Mouse (Mus musculus) heart, embryonic 16.5 days (tissue): ENCODE data around the gene Sipa1l2. TPM values are rescaled to one million over a fixed set of nuclear protein-coding genes. Genes with fewer than 3 reads are reported as not detected.

Experiments used
- ATAC-seq: fragments of 200-750 bp; cut with Nextera tagmentation; replicated peaks from 2 replicates; pipeline ENCODE4 v1.8.0; 2017; ENCODE audit warnings: moderate number of reproducible peaks; ENCODE audit not compliant: insufficient read depth, low FRiP score; ENCODE audit errors: extremely low read depth
- H3K27ac ChIP-seq: fragments of 300-500 bp; sonication (generic); 2 replicates; pipeline ENCODE4 v1.5.1; 2014; ENCODE audit warnings: mild to moderate bottlenecking, low read length, control low read depth, moderate library complexity
- H3K27me3 ChIP-seq: fragments of 300-500 bp; sonication (generic); 2 replicates; pipeline ENCODE4 v1.6.1; 2014; ENCODE audit warnings: low read length, mixed read lengths; ENCODE audit not compliant: control insufficient read depth, insufficient read depth
- H3K36me3 ChIP-seq: fragments of 300-500 bp; sonication (generic); 2 replicates; pipeline ENCODE4 v1.6.1; 2014; ENCODE audit not compliant: control insufficient read depth, insufficient read depth
- H3K4me1 ChIP-seq: fragments of 300-500 bp; sonication (generic); 2 replicates; pipeline ENCODE4 v1.6.1; 2014; ENCODE audit warnings: low read length, mixed read lengths; ENCODE audit not compliant: control insufficient read depth, insufficient read depth
- H3K4me2 ChIP-seq: fragments of 300-500 bp; sonication (generic); 2 replicates; pipeline ENCODE4 v1.6.1; 2014; ENCODE audit warnings: low read depth, mild to moderate bottlenecking, control low read depth, low read length
- H3K4me3 ChIP-seq: fragments of 300-500 bp; sonication (generic); 2 replicates; pipeline ENCODE4 v1.5.1; 2014; ENCODE audit warnings: mild to moderate bottlenecking, control low read depth, low read length
- H3K9ac ChIP-seq: fragments of 300-500 bp; sonication (generic); 2 replicates; pipeline ENCODE4 v1.6.1; 2014; ENCODE audit warnings: low read length, control low read depth
- H3K9me3 ChIP-seq: fragments of 300-500 bp; sonication (generic); replicated peaks from 2 replicates; pipeline ENCODE4 v1.6.1; 2016; ENCODE audit warnings: low read length; ENCODE audit not compliant: control insufficient read depth
- WGBS: fragments of 180-500 bp; shearing (Covaris S2); extraction: QIAGEN DNeasy Blood & Tissue Kit; methylation state at CpG from one replicate; pipeline ENCODE4 v1.1.7; 2014; 5-methylcytosine and 5-hydroxymethylcytosine counted together
- polyA plus RNA-seq: library from polyadenylated mRNA; unstranded; fragments of >200 nt; fragmentation: Nextera tagmentation; extraction: Ambion mirVana; gene quantifications from 2 replicates; pipeline ENCODE4 v1.2.1, GENCODE M21; 2015

The Sipa1l2 gene
- polyA plus RNA-seq, 1 experiment from 2014 or later: 19.9 TPM

DNA sequence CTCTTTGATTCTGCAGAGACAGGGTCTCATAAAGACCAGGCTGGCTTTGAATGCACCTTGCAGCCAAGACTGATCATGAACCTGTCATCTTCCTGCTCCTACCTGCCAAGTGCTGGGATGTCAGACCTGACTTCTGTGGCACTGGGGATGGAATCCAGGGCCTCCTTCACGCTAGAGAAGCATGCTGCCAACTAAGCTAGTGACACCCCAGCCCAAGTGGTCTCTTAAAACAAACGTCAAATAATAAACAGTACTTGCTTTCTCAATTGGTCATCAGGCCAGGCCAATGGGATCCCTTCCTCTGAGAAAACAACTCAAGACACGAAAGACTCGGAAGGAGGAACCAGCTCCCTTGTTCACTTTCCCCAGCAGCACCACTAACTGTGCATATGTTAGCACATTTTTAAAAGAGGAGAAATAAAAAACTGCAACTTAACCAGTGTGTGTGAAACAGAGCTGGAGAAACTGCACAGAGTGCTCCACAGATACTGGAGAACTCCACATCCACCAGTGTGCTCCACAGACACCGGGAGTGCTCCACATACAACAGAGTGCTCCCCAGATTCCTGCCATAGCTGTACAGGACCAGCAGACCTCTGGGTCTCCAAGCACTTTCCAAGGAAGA, 56.3 kb downstream of the Sipa1l2 start:
- no peaks in the 10 kb centered on the region for H3K9me3 ChIP-seq
- H3K4me1 ChIP-seq: peaks cover 82% of the 10 kb centered on the region
- peak overlapping the region; percentile 95 for H3K27ac ChIP-seq
- ATAC-seq: no peak
- peak overlapping the region; percentile 34 for H3K4me2 ChIP-seq
- peaks cover 3% of the 10 kb centered on the region; the same call in 1 of the 2 replicates for H3K36me3 ChIP-seq
- no peak overlapping the region for H3K4me3 ChIP-seq
- H3K9ac ChIP-seq: peak overlapping the region; percentile 65
- WGBS: 40% methylated on average over 5 of the region's 5 CpGs
- no peaks in the 10 kb centered on the region for H3K27me3 ChIP-seq

DNA sequence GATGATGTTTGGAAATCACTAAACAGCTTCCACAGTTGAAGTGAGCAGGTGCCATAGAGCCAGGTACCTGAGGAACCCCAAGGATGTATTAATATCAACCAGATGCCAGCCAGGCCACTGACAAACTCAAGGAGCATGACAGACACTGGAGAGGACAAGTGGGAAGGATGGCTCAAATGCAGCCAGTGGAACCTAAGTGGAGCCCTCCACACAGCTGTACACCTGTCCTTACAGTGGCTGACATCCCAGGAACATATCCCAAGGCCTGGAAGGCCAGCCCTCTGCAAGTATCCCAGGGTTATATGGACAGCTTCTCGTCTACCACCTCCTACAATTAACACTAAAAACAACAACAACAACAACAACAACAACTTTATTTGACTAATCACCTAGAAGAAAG, 57.0 kb downstream of the Sipa1l2 start:
- WGBS: 81% methylated on average over 1 of the region's 1 CpGs
- peak overlapping the region; percentile 28; the same call in 1 of the 2 replicates for H3K9ac ChIP-seq

DNA sequence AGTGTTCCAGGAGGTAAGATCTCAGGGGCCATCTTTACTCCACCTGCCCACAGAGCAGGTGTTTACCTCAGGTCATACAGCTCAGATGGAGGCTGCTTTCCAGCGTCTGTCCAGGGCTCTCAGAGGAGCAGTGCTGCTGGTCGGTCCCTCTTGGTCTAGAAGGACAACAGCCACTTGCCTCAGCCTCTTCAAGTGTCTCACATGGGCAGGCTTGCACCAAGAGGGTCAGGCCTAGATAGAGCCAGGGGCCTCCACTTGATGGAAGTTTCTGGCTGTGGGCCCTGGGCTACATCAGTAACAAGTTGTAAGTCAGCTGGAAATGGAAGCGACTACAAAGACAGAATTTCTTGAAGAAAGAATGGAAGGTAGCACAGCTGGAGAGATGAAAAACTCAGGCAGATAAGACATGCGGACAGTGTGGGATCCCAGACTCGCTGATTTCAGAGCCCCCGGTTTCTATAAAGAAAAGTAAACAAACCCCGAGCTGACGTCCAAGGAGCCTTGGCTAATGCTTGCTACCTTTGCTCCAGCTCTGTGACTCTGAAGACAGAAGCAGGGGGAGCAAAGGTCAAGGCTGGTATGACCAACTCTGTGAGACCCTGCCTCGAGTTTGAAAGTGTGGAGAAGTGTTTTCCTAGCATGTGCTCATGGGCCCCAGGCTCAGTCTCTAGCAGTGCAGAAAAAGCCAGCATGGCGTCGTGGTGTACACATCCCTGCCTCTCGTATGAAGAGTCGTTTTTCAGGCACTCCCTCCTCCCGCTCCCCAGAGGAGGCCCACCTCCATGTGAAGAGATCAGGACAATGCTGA, 58.5 kb downstream of the Sipa1l2 start:
- Histone ChIP-seq H3K27me3 (no peaks in the 10 kb centered on the region), H3K4me2 (no peak overlapping the region), H3K4me3 (no peak overlapping the region), H3K27ac (peak overlapping the region; percentile 40), H3K4me1 (peaks cover 89% of the 10 kb centered on the region), H3K9me3 (no peaks in the 10 kb centered on the region), H3K36me3 (no peaks in the 10 kb centered on the region), H3K9ac (no peak overlapping the region)
- 48% methylated on average over 14 of the region's 14 CpGs for WGBS
- ATAC-seq: no peak

More for the DNA sequence above, 57.0 kb downstream of the Sipa1l2 start:
- Histone ChIP-seq H3K4me2 (no peak overlapping the region), H3K27me3 (no peaks in the 10 kb centered on the region), H3K9me3 (no peaks in the 10 kb centered on the region), H3K36me3 (peaks cover 1% of the 10 kb centered on the region; the same call in 1 of the 2 replicates), H3K4me1 (peaks cover 82% of the 10 kb centered on the region), H3K4me3 (no peak overlapping the region), H3K27ac (peak overlapping the region; percentile 95)
- ATAC-seq: no peak

DNA sequence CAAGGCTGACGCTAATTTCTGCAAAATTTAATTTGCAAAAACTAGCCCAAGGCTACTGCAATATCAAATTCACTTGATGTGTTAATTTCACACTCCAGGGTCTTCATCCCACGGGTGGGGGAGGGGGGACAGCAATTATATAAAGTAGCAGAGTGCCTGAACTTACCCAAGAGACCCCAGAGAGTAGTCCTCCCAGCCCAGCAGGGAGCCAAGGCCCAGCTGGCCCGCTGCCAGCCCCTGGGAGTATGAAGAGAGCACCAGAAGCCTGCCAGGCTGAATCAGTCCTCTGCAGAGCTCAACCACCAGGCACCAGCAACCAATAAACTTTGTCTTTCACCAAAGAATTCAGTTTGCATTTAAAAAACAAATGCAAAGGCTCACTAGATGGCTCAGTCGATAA, 59.8 kb downstream of the Sipa1l2 start:
- Histone ChIP-seq H3K4me2 (no peak overlapping the region), H3K9ac (no peak overlapping the region), H3K4me1 (peaks cover 87% of the 10 kb centered on the region), H3K27me3 (no peaks in the 10 kb centered on the region), H3K27ac (peak overlapping the region; percentile 72), H3K36me3 (no peaks in the 10 kb centered on the region), H3K9me3 (no peaks in the 10 kb centered on the region), H3K4me3 (no peak overlapping the region)
- ATAC-seq: peak; percentile 51; the same call in 1 of the 2 replicates
- WGBS: 43% methylated on average over 4 of the region's 4 CpGs

DNA sequence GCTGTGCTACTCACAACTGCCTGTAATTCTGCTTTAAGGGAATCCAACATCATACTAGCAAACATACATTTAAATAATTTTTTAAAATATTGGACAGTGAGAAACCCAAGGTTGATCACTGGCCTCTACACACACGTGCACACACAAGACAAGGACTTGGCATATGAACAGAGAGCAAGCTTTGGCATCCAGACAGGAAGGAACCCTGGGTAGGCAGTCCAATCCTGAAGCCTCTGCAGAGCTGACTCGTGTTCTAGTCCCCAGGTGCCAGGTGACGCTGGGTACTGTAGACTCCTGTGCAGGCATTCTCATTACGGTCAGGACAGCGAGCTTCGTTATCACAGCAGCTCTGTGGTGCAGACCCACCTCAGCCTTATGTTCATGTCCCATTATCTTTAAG, 60.4 kb downstream of the Sipa1l2 start:
- Histone ChIP-seq H3K9ac (no peak overlapping the region; the same call in 1 of the 2 replicates), H3K9me3 (no peaks in the 10 kb centered on the region), H3K4me3 (no peak overlapping the region), H3K27me3 (no peaks in the 10 kb centered on the region), H3K27ac (no peak overlapping the region), H3K4me1 (peaks cover 87% of the 10 kb centered on the region), H3K4me2 (no peak overlapping the region), H3K36me3 (no peaks in the 10 kb centered on the region)
- 66% methylated on average over 6 of the region's 6 CpGs for WGBS
- no peak for ATAC-seq

DNA sequence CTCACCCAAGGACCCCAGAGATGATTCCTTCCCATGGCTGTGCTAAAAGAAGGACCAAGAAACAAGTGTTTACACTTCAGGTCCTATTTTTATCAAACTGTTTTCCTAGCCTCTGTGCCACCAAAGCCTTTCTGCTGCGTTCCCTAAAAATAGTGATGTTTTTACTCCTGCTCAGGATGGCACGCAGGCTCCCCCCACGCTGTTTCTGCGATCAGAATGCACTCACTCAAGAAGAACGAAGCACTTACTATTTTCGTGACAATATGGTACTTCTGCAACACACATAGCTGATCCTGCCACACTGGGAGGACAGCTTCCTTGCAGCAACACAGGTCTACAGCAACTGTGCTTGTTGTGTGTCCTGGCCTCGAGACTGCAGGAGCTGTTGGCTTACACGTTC, 62.3 kb downstream of the Sipa1l2 start:
- Histone ChIP-seq H3K27me3 (no peaks in the 10 kb centered on the region), H3K4me1 (peaks cover 75% of the 10 kb centered on the region), H3K4me3 (no peak overlapping the region), H3K36me3 (no peaks in the 10 kb centered on the region), H3K9me3 (no peaks in the 10 kb centered on the region), H3K27ac (peak overlapping the region; percentile 81), H3K9ac (peak overlapping the region; percentile 52), H3K4me2 (peak overlapping the region; percentile 25; the same call in 1 of the 2 replicates)
- ATAC-seq: no peak
- 36% methylated on average over 8 of the region's 8 CpGs for WGBS

DNA sequence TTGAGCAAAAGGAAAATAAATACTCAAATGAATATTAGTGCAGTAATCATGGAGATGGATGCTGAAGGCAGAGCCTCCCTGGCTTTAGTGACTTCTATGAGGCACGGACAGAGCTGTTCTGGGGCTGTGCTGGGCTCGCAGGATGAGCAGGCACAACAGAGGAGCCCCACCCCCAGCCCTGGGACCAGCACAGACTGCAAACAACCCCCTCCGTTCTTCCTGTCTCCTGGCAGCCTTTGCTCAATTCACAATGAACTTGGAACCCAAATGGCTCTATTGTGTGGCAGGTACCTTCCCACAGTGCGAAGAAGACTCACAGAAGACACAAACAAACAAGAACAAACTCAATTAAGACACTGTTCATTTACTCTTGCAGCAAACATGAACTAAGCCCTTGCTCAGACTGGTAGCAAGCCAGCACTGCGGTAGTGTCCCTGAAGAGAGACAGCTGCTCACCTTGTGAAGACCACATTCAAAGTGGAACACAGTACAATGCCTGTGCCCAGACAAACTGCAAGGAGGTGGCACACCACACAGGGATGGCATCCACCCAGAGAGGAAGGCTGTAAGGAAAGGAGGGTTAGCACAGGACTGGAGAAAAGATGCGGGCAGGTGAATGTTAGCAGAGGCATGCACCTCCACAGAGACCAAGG, 64.9 kb downstream of the Sipa1l2 start:
- 51% methylated on average over 6 of the region's 6 CpGs for WGBS
- Histone ChIP-seq H3K27ac (0 out of 2 replicates have a peak overlapping the region, but pooled peaks have one; percentile 24), H3K27me3 (no peaks in the 10 kb centered on the region)

DNA sequence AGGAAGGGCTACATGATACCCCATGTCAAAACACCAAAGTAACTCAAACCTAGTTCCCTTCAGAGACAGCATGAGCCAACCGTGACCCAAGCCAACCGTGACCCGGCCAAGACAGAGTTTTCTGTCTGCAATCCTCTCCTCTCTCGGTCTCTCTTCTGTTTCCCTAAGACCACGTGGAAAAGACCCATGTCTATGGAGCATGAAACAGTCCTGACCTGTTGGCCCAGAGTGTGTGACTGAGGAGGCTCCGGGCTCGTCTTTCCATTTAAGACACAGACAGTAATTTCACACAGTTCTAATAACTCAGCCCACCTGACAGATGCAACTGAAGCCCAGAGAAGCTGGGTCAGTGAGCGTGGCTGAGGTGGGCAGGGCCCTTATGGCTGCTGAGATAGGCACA, 65.8 kb downstream of the Sipa1l2 start:
- Histone ChIP-seq H3K27ac (0 out of 2 replicates have a peak overlapping the region, but pooled peaks have one; percentile 1), H3K4me2 (no peak overlapping the region), H3K27me3 (no peaks in the 10 kb centered on the region), H3K4me3 (no peak overlapping the region), H3K9ac (no peak overlapping the region), H3K9me3 (no peaks in the 10 kb centered on the region), H3K36me3 (no peaks in the 10 kb centered on the region), H3K4me1 (peaks cover 66% of the 10 kb centered on the region)
- ATAC-seq: no peak
- WGBS: 80% methylated on average over 8 of the region's 8 CpGs

More for the DNA sequence above, 64.9 kb downstream of the Sipa1l2 start:
- Histone ChIP-seq H3K4me3 (no peak overlapping the region), H3K4me1 (peaks cover 72% of the 10 kb centered on the region), H3K9ac (no peak overlapping the region), H3K4me2 (no peak overlapping the region), H3K36me3 (no peaks in the 10 kb centered on the region), H3K9me3 (no peaks in the 10 kb centered on the region)
- no peak for ATAC-seq
